Mouse (Mus musculus) liver, embryonic 16.5 days (tissue): ENCODE data around the gene Gm11127. TPM values are rescaled to one million over a fixed set of nuclear protein-coding genes. Genes with fewer than 3 reads are reported as not detected.
A peak's percentile ranks its signal among the peaks of the same experiment; 100 is the strongest.
"Not testable (repeated sequence)": the region's sequence is repeated elsewhere in the genome, so short reads cannot be mapped to it uniquely, and the experiment has no call there.

Source experiments
- ATAC-seq: fragments of 200-750 bp; cut with Nextera tagmentation; 2 replicates; pipeline ENCODE4 v1.8.0; 2017; ENCODE audit warnings: low read depth, mild to moderate bottlenecking, moderate number of reproducible peaks, moderate library complexity
- H3K27ac ChIP-seq: fragments of 300-500 bp; sonication (generic); 2 replicates; pipeline ENCODE4 v1.5.1; 2014; ENCODE audit warnings: mild to moderate bottlenecking, low read length
- H3K27me3 ChIP-seq: fragments of 300-500 bp; sonication (generic); 2 replicates; pipeline ENCODE4 v1.6.1; 2014; ENCODE audit warnings: low read depth, low read length, mixed read lengths; ENCODE audit not compliant: control insufficient read depth, insufficient read depth
- H3K36me3 ChIP-seq: fragments of 300-500 bp; sonication (generic); 2 replicates; pipeline ENCODE4 v1.6.1; 2014; ENCODE audit warnings: mild to moderate bottlenecking; ENCODE audit not compliant: control insufficient read depth, insufficient read depth
- H3K4me1 ChIP-seq: fragments of 300-500 bp; sonication (generic); 2 replicates; pipeline ENCODE4 v1.6.1; 2014; ENCODE audit warnings: low read depth, low read length, mixed read lengths; ENCODE audit not compliant: control insufficient read depth
- H3K4me2 ChIP-seq: fragments of 300-500 bp; sonication (generic); 2 replicates; pipeline ENCODE4 v1.6.1; 2014; ENCODE audit warnings: low read depth, low read length, mixed read lengths
- H3K4me3 ChIP-seq: fragments of 300-500 bp; sonication (generic); 2 replicates; pipeline ENCODE4 v1.5.1; 2014; ENCODE audit warnings: low read depth, mild to moderate bottlenecking, low read length
- H3K9ac ChIP-seq: fragments of 300-500 bp; sonication (generic); 2 replicates; pipeline ENCODE4 v1.6.1; 2014; ENCODE audit warnings: low read depth, low read length
- H3K9me3 ChIP-seq: fragments of 300-500 bp; sonication (generic); replicated peaks from 2 replicates; pipeline ENCODE4 v1.6.1; 2016; ENCODE audit warnings: low read length; ENCODE audit not compliant: control insufficient read depth
- WGBS: fragments of 180-500 bp; shearing (Covaris S2); extraction: QIAGEN DNeasy Blood & Tissue Kit; methylation state at CpG from one replicate; pipeline ENCODE4 v1.1.7; 2014; ENCODE audit not compliant: insufficient replicate concordance; 5-methylcytosine and 5-hydroxymethylcytosine counted together
- polyA plus RNA-seq: library from polyadenylated mRNA; unstranded; fragments of >200 nt; fragmentation: Nextera tagmentation; extraction: Ambion mirVana; gene quantifications from 2 replicates; pipeline ENCODE4 v1.2.1, GENCODE M21; 2015

Gm11127 gene
- polyA plus RNA-seq, 1 experiment from 2014 or later = 0.20 TPM

GRCm38 (mm10) chr17:36035010-36035638 is 23.0 kb downstream of the Gm11127 start:
- H3K9me3 ChIP-seq, H3K9ac ChIP-seq, H3K27ac ChIP-seq, H3K4me3 ChIP-seq, H3K4me2 ChIP-seq, H3K27me3 ChIP-seq, H3K36me3 ChIP-seq: not testable (repeated sequence)
- ATAC-seq = peak; percentile 77
- peaks cover 13% of the 10 kb centered on the region for H3K4me1 ChIP-seq
- 23% methylated on average over 3 of the region's 3 CpGs for WGBS

- H3K27ac ChIP-seq = peak overlapping the region; percentile 44; the same call in 1 of the 2 replicates
- not testable (repeated sequence) for H3K9ac ChIP-seq, H3K36me3 ChIP-seq, H3K4me3 ChIP-seq, H3K9me3 ChIP-seq, H3K27me3 ChIP-seq, H3K4me2 ChIP-seq
- peak; percentile 53 for ATAC-seq
- 64% methylated on average over 3 of the region's 3 CpGs for WGBS
- H3K4me1 ChIP-seq = peaks cover 15% of the 10 kb centered on the region
Measured at GRCm38 (mm10) chr17:36034524-36034923, 23.6 kb downstream of the Gm11127 start.

GRCm38 (mm10) chr17:36032351-36032875 is 25.8 kb downstream of the Gm11127 start, which contains the start of gene H2-T23:
H2-T23 (minus strand) TSS chr17:36032855.
- Histone ChIP-seq H3K27ac (peak within 1 kb of the TSS; percentile 80), H3K4me1 (peaks cover 18% of the 10 kb centered on the region), H3K9ac (peak within 1 kb of the TSS; percentile 80), H3K4me3 (peak within 1 kb of the TSS; percentile 72), H3K4me2 (peak within 1 kb of the TSS; percentile 51)
- H3K27me3 ChIP-seq, H3K9me3 ChIP-seq, H3K36me3 ChIP-seq: not testable (repeated sequence)
- 2% methylated on average over 25 of the region's 25 CpGs for WGBS
- ATAC-seq = peak; percentile 45

GRCm38 (mm10) chr17:36031583-36032331 is 26.4 kb downstream of the Gm11127 start:
- Histone ChIP-seq H3K9ac (peak overlapping the region; percentile 80), H3K27ac (peak overlapping the region; percentile 80), H3K4me3 (peak overlapping the region; percentile 72), H3K4me1 (peaks cover 18% of the 10 kb centered on the region), H3K4me2 (peak overlapping the region; percentile 51)
- not testable (repeated sequence) for H3K36me3 ChIP-seq, H3K27me3 ChIP-seq, H3K9me3 ChIP-seq
- peak; percentile 40 for ATAC-seq
- WGBS = 2% methylated on average over 40 of the region's 40 CpGs

- 66% methylated on average over 8 of the region's 8 CpGs for WGBS
- Histone ChIP-seq H3K4me3 (peak overlapping the region; percentile 72), H3K4me2 (peak overlapping the region; percentile 51), H3K9ac (peak overlapping the region; percentile 80), H3K4me1 (peaks cover 18% of the 10 kb centered on the region), H3K27ac (peak overlapping the region; percentile 44; the same call in 1 of the 2 replicates)
- H3K36me3 ChIP-seq, H3K27me3 ChIP-seq, ATAC-seq, H3K9me3 ChIP-seq: not testable (repeated sequence)
Measured at GRCm38 (mm10) chr17:36030703-36031582, 27.2 kb downstream of the Gm11127 start.

GRCm38 (mm10) chr17:36030046-36030702 is 28.0 kb downstream of the Gm11127 start:
- ATAC-seq = peak; percentile 42
- H3K4me2 ChIP-seq, H3K27me3 ChIP-seq, H3K27ac ChIP-seq, H3K9me3 ChIP-seq, H3K4me3 ChIP-seq, H3K36me3 ChIP-seq, H3K9ac ChIP-seq: not testable (repeated sequence)
- 59% methylated on average over 2 of the region's 4 CpGs for WGBS
- H3K4me1 ChIP-seq = peaks cover 18% of the 10 kb centered on the region

GRCm38 (mm10) chr17:36028879-36029619 is 29.1 kb downstream of the Gm11127 start:
- Histone ChIP-seq H3K4me3 (no peak overlapping the region), H3K9ac (no peak overlapping the region), H3K27me3 (no peaks in the 10 kb centered on the region), H3K9me3 (no peaks in the 10 kb centered on the region), H3K4me2 (no peak overlapping the region), H3K4me1 (peaks cover 23% of the 10 kb centered on the region), H3K36me3 (no peaks in the 10 kb centered on the region), H3K27ac (no peak overlapping the region)
- ATAC-seq = no peak
- 81% methylated on average over 7 of the region's 7 CpGs for WGBS

- H3K4me3 ChIP-seq = no peak overlapping the region
- no peak overlapping the region for H3K4me2 ChIP-seq
- H3K36me3 ChIP-seq = no peaks in the 10 kb centered on the region
- WGBS = 78% methylated on average over 4 of the region's 4 CpGs
- no peak overlapping the region for H3K9ac ChIP-seq
- H3K4me1 ChIP-seq = peaks cover 37% of the 10 kb centered on the region
- ATAC-seq = no peak
- H3K9me3 ChIP-seq = no peaks in the 10 kb centered on the region
- H3K27ac ChIP-seq = no peak overlapping the region
- no peaks in the 10 kb centered on the region for H3K27me3 ChIP-seq
Measured at GRCm38 (mm10) chr17:36027663-36028062, 30.5 kb downstream of the Gm11127 start.
